Mouse (Mus musculus): Measurements from ENCODE around the gene Dppa3. TPM values are rescaled to one million over a fixed set of nuclear protein-coding genes. Genes with fewer than 3 reads are reported as not detected.

Gene Dppa3
- total and polyA plus RNA-seq, 3 experiments = not detected

DNA sequence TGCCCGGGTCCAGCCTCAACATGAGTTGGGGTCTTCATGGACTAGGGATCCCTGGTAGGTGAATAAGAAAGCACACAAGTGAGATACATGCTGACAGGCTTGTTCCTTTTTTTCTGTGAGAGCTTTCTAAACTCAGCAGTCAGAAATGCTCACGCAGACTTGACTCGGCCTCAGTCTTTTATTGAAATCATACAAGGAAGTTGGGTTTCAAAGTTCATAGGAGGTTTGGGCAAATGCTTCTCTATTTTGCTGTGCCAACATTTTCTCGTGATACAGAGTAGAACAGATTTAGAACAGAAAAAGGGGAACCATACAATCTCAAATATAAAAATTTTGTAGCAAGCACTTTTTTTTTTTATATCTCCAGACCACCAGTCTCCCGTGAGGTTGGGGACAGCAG lies 31.4 kb downstream of the Dppa3 start:
- H3K27me3 ChIP-seq (ENCODE audit: control insufficient read depth in 1 of 2, insufficient read depth in 2 of 2, low read length in 2 of 2) = peaks cover 0 to 1% of the 10 kb centered on the region in 2 experiments; a peak in 2 of 4 replicates
- H3K4me3 ChIP-seq (ENCODE audit: control insufficient read depth in 1 of 2, insufficient read depth in 1 of 2, low read depth in 2 of 2, low read length in 2 of 2) = no peak overlapping the region
- no peak overlapping the region for H3K27ac ChIP-seq (ENCODE audit: control insufficient read depth, low read depth, low read length)
- no peak for TF ChIP-seq ELF1 (IDR thresholded peaks at IDR 0.05; ENCODE audit: low read depth, low read length)
- TF ChIP-seq UBTF (IDR thresholded peaks at IDR 0.05; ENCODE audit: borderline replicate concordance, insufficient read depth, low read depth, low read length) = no peak
- no peak for TF ChIP-seq HCFC1 (IDR thresholded peaks at IDR 0.05; ENCODE audit: low read depth, low read length)
- no peak for TF ChIP-seq RAD21 (IDR thresholded peaks at IDR 0.05; ENCODE audit: low read depth, low read length)
- TF ChIP-seq ZC3H11A (IDR thresholded peaks at IDR 0.05; ENCODE audit: low read depth, low read length) = no peak
- TF ChIP-seq MXI1 (IDR thresholded peaks at IDR 0.05; ENCODE audit: low read depth, low read length) = no peak
- no peak for TF ChIP-seq TBP (IDR thresholded peaks at IDR 0.05; ENCODE audit: low read depth, low read length)
- no peak for TF ChIP-seq ZNF384 (IDR thresholded peaks at IDR 0.05; ENCODE audit: low read depth, low read length)
- TF ChIP-seq POLR2AphosphoS2 (IDR thresholded peaks at IDR 0.05; ENCODE audit: low read length) = no peak
- no peak for TF ChIP-seq MAZ (IDR thresholded peaks at IDR 0.05; ENCODE audit: low read depth, low read length)
- TF ChIP-seq MAFK (IDR thresholded peaks at IDR 0.05; ENCODE audit: borderline replicate concordance, low read depth, low read length) = no peak
- TF ChIP-seq TAL1 (IDR thresholded peaks at IDR 0.05; ENCODE audit: low read length) = no peak
- no peak for TF ChIP-seq ZMIZ1 (IDR thresholded peaks at IDR 0.05; ENCODE audit: low read depth, low read length)
- no peak for TF ChIP-seq NRF1 (IDR thresholded peaks at IDR 0.05; ENCODE audit: insufficient read depth, low read depth, low read length, poor library complexity, severe bottlenecking)
- no peak for TF ChIP-seq EP300 (IDR thresholded peaks at IDR 0.05; ENCODE audit: low read depth in 1 of 2, low read length in 2 of 2)
- no peak for TF ChIP-seq ETS1 (IDR thresholded peaks at IDR 0.05; ENCODE audit: low read depth, low read length)
- TF ChIP-seq MAX (IDR thresholded peaks at IDR 0.05; ENCODE audit: low read length) = no peak
- H3K4me1 ChIP-seq (ENCODE audit: control insufficient read depth in 1 of 2, insufficient read depth in 2 of 2, low read length in 2 of 2) = peaks cover 2 to 16% of the 10 kb centered on the region in 2 experiments; a peak in 2 of 4 replicates
- H3K9ac ChIP-seq (ENCODE audit: control insufficient read depth, low read depth, low read length, poor library complexity, severe bottlenecking) = no peak overlapping the region
- no peaks in the 10 kb centered on the region for H3K79me2 ChIP-seq (ENCODE audit: control insufficient read depth, insufficient read depth, low read length, poor library complexity)
- H3K36me3 ChIP-seq (ENCODE audit: control insufficient read depth in 1 of 2, insufficient read depth in 2 of 2, low read length in 2 of 2) = peaks cover 0 to 8% of the 10 kb centered on the region in 2 experiments; a peak in 2 of 4 replicates
- H3K9me3 ChIP-seq (replicated peaks; ENCODE audit: insufficient read depth, low read length) = no peaks in the 10 kb centered on the region
- DNase-seq (ENCODE audit: low read depth, low spot score) = peak; percentile 43

GRCm38 (mm10) chr6:122659567-122659966 lies 33.4 kb downstream of the Dppa3 start:
- 0 out of 2 replicates have a peak, but pooled peaks have one; percentile 39 for TF ChIP-seq MXI1 (IDR thresholded peaks at IDR 0.05; ENCODE audit: low read depth, low read length)
- peak; percentile 7; the same call in 1 of the 2 replicates for TF ChIP-seq SMC3 (IDR thresholded peaks at IDR 0.05; ENCODE audit: low read depth, low read length)
- no peak for TF ChIP-seq HCFC1 (IDR thresholded peaks at IDR 0.05; ENCODE audit: low read depth, low read length)
- TF ChIP-seq SIN3A (IDR thresholded peaks at IDR 0.05; ENCODE audit: low read length) = peak; percentile 52; the same call in 1 of the 2 replicates
- Histone ChIP-seq H3K4me1 (ENCODE audit: control insufficient read depth in 1 of 2, insufficient read depth in 2 of 2, low read length in 2 of 2) (no peaks in the 10 kb centered on the region), H3K9me3 (replicated peaks; ENCODE audit: insufficient read depth, low read length) (no peaks in the 10 kb centered on the region), H3K79me2 (ENCODE audit: control insufficient read depth, insufficient read depth, low read length, poor library complexity) (no peaks in the 10 kb centered on the region), H3K9ac (ENCODE audit: control insufficient read depth, low read depth, low read length, poor library complexity, severe bottlenecking) (no peak overlapping the region), H3K27me3 (ENCODE audit: control insufficient read depth in 1 of 2, insufficient read depth in 2 of 2, low read length in 2 of 2) (peaks cover 6 to 11% of the 10 kb centered on the region in 2 experiments), H3K27ac (ENCODE audit: control insufficient read depth, low read depth, low read length) (no peak overlapping the region), H3K36me3 (ENCODE audit: control insufficient read depth in 1 of 2, insufficient read depth in 2 of 2, low read length in 2 of 2) (no peaks in the 10 kb centered on the region), H3K4me3 (ENCODE audit: control insufficient read depth in 1 of 2, insufficient read depth in 1 of 2, low read depth in 2 of 2, low read length in 2 of 2) (no peak overlapping the region)
- peak; percentile 79 for DNase-seq (ENCODE audit: low read depth, low spot score)
